Mouse (Mus musculus) intestine, embryonic 14.5 days (tissue): ENCODE measurements around the gene Ear1. TPM values are rescaled to one million over a fixed set of nuclear protein-coding genes. Genes with fewer than 3 reads are reported as not detected.

Experiments used
- polyA plus RNA-seq: library from polyadenylated mRNA; unstranded; fragments of >200 nt; fragmentation: Nextera tagmentation; extraction: Ambion mirVana; gene quantifications from 2 replicates; pipeline ENCODE4 v1.2.1, GENCODE M21; 2014

Ear1 gene
- polyA plus RNA-seq, 1 experiment from 2014 or later = not detected

Other genes with a start within 250 kb of the Ear1 start
- not detected in 2 replicates for gene Gm8165, start 198.3 kb downstream of the Ear1 start, polyA plus RNA-seq
- gene Gm7324, start 177.7 kb downstream of the Ear1 start, polyA plus RNA-seq = 1.5 TPM in 2 replicates
- not detected in 2 replicates for gene Gm16506, start 148.0 kb downstream of the Ear1 start, polyA plus RNA-seq
- gene Gm6526, start 127.7 kb downstream of the Ear1 start, polyA plus RNA-seq = not detected in 2 replicates
- not detected in 2 replicates for gene Gm8180, start 90.8 kb downstream of the Ear1 start, polyA plus RNA-seq
- not detected in 2 replicates for gene Ear10, start 48.0 kb upstream of the Ear1 start, polyA plus RNA-seq
- gene Gm8113, start 49.9 kb upstream of the Ear1 start, polyA plus RNA-seq = 20.5 and 21.7 TPM in 2 replicates
- gene Ang5, start 81.6 kb upstream of the Ear1 start, polyA plus RNA-seq = not detected in 2 replicates
- not detected in 2 replicates for gene Ang6, start 126.8 kb upstream of the Ear1 start, polyA plus RNA-seq
- not detected in 2 replicates for gene Ear2, start 227.1 kb upstream of the Ear1 start, polyA plus RNA-seq
- not detected in 2 replicates for gene Gm3327, start 248.3 kb upstream of the Ear1 start, polyA plus RNA-seq